Mouse (Mus musculus) megakaryocyte-erythroid progenitor cell, adult 5-6 weeks (primary cell): Measurements from ENCODE around the gene Psrc1. TPM values are rescaled to one million over a fixed set of nuclear protein-coding genes. Genes with fewer than 3 reads are reported as not detected.

Source experiments
- ATAC-seq: replicated peaks from 2 replicates; pipeline ENCODE4 v1.8.0; 2016; ENCODE audit warnings: mild to moderate bottlenecking, inconsistent platforms; ENCODE audit not compliant: severe bottlenecking, poor library complexity, low FRiP score, low TSS enrichment
- total RNA-seq, 2 experiments: library from RNA; stranded (forward) in 1 of 2; stranded (reverse) in 1 of 2; fragments of 200-1000, 215-1000 nt in 1 of 2; fragments of >200 nt in 1 of 2; fragmentation: Nextera tagmentation in 1 of 2; gene quantifications; 2 replicates each; pipeline ENCODE4 v1.2.3; 2014 to 2017

The Psrc1 gene
- total RNA-seq, 2 experiments from 2014 or later: 24.9 to 34.9 TPM

DNA sequence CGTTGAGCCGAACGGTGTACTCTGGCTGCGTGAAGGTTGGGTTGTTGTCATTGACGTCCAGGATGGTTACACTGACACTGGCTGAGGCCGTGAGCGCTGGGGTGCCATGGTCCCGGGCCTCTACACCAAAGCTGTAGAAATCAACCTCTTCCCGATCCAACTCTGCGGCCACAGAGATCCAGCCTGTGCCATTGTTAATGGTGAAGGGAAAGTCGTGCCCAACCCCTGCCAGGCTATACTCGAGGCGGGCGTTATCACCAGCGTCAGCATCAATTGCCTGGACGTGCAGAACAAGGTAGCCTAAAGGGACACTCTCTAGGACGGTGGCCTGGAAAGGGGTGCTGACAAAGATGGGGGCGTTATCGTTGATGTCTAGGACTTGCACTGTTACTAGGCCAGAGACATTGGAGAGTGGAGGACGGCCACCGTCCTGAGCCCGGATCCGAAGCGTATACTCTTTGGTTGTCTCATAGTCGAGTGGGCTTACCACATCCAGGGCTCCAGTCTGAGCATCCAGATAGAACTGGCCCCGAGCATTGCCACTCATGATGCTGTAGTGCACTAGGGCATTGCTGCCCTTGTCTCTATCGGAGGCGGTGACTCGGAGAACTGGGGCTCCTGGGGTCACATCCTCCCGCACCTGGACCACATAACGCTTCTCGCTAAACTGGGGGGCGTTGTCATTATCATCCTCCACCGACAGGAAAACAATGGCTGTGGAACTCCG, 30.2 kb downstream of the Psrc1 start:
- no peak for ATAC-seq

- peak; percentile 13; the same call in 1 of the 2 replicates for ATAC-seq
Observed at GRCm38 (mm10) chr3:108414857-108415830, 31.5 kb downstream of the Psrc1 start, which contains the start of gene Celsr2. Gene Celsr2, minus strand, starts transcription at chr3:108415552.

DNA sequence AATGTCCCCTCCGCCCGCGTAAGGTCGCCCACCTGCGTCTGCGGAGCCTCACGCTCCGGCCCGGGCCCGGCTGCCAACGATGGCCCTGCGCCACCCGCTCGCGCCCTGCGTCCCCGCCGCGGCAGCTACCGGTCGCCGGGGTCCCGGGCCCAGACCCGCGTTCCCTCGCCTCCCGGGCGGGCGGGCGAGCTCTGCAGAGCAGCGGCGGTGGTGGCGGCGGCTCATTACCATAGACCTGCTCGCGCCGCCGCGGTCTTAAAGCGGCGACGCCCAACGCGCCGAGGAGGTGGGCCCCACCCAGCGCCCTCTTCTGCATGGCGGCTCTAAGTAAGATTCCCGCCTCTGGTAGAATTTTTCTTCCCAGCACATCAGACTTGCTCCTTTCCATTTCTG, 32.2 kb downstream of the Psrc1 start:
- ATAC-seq: peak; percentile 77

GRCm38 (mm10) chr3:108423006-108423405, 39.4 kb downstream of the Psrc1 start:
- ATAC-seq: no peak

GRCm38 (mm10) chr3:108423844-108424801, 40.5 kb downstream of the Psrc1 start:
- 0 out of 2 replicates have a peak, but pooled peaks have one; percentile 40 for ATAC-seq

DNA sequence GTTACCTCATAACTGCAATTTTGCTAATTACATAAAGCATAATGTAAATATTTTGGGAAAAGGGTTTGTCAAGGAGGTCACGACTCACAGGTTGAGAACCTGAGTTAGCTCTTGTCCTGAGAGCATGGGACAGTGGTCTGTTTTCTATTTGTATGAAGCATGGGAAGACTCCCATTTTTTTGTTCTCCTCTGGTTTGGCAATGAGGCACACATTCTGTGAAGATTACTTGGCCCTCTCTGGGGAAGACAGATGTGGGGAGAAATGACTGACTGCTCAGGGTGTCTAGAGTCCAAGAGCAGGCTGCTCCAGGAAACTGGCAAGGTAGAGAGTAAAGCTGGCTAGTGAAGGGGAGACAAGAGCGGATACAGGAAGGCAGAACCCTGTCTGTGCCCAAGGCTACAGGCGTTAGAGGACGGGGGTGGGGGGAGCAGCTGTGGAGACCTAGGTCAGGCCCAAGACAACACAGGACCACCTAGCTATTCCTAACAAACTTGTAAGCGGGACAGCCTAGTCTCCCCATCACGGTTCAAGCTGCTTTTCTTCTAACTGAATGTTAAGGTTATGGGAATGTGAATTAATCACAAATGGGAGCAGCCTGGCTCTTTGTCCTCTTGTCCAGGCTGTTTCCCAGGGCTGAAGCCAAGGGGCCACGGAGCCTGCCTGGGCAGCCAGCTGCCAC, 41.4 kb downstream of the Psrc1 start:
- no peak for ATAC-seq

GRCm38 (mm10) chr3:108425624-108426018, 42.0 kb downstream of the Psrc1 start:
- ATAC-seq: no peak

DNA sequence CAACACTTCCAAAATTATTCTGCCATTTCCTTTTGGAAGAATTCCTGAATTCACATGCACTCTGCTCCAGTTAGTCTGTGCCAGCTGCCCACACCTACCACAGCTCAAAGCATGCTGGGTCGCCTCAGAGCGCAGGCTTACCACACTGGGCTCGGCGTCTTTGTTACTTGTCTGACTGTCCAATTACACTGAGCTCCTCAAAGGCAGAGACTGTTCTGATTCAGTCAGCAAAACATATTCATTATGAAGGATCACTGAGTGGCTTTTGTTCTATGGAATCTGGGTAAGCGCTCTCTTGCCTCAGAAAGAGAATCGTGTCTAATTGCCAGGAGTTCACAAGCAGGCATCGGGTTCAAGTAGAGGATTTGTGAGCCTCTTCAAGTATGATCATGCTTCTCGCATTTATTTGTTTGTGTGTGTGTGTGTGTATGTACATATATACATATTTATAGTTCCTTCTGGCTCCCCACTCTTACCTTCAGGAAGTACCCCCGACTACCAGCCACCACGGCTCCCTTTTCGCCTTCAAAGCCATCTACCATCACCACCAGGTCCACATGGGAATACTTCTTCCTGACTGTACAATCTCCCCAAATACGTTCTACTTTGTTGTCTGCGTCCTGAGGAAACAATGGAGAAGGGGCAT, 49.0 kb downstream of the Psrc1 start:
- no peak for ATAC-seq

DNA sequence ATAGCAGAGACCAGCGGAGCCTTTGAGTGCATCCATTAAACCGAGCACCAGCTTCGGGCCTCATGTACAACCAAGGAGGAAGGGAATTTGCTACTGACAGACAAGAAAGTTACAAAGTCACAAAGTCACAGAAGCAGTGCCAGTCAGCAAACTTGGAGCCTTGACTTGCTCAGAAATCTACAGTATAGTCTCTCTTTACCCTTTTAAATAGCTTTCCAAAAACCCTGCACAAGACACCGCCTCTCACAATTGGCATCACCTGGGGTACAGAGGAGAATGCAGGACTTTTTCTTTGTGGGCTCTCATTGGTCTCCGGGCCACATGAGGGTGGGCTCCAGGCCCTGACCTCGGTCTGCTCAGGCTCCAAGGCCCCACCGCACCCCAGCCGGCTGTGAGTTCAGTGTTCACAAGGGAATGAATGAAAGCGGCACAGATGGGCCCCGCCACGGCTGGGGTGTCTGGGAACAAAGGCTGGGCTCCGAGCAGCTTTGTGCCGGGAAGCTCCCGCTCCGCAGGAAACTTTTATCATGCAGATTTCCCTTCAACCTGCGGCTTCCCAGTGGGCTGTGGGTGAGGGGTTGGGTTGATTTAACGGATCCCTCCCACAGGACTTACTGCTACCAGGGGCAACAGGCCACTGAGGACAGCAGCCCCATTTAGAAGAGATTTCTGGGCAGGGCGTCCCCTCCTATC, 49.7 kb downstream of the Psrc1 start:
- no peak for ATAC-seq

DNA sequence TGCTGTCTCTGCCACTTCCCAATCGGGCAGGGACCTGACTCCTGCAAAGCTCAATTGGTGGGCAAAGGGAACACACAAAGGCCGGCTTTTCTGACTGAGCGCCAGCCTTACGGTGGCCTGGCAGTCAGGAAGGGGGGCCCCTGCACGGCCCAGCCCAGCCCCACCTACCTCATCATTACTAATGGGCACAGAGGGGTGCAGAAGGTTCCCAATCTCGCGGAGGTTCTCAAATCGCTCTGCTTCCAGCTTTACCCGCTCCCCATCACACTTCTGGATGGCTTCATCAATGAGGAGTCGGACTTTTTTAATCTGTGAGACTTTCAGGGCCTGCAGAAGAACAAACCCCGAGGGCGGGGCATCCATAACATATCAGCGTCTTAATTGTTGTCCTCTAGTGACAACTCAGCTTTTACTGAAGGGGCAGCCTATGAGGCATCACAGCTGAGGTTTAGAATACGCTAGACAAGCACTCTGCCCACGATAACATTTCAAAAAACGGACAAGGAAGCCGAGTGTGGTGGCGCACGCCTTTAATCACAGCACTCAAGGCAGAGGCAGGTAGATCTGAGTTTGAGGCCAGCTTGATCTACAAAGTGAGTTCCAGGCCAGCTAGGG, 50.3 kb downstream of the Psrc1 start:
- no peak for ATAC-seq

DNA sequence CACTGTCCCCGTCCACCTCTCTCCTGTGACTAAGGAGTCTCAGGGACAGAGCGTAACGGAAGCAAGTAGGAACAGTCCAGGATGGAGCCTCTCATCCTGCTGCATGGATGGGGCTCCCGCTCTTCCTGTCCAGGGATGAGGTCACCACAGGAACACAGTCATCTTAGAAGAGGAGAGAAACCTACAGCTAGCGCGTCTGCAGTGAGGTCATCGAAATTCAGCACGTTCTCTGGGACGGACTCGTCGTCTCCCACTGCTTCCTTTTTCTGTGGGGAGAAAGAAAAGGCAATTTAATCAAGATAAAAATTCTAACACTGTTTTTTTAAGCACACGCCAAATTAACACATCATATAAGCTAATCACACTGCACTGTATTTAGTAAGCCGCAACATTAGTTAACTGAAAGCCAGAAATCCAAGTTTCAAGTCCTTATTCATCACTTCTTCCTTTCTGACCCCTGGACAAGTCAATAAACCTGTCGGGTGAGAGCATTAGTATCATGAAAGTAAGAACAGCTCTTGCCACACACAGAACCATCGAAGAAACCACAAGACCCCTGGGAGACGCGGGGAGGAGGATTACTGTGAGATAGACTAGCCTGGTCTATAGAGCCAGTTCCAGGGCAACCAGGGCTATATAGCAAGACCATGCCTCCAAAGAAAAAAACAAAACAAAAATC, 52.2 kb downstream of the Psrc1 start:
- no peak for ATAC-seq

GRCm38 (mm10) chr3:108436380-108436714, 52.7 kb downstream of the Psrc1 start:
- ATAC-seq: no peak

Other genes with a start within 250 kb of the Psrc1 start
- 59.5 and 66.7 TPM in 2 replicates for gene Gnai3, start 237.7 kb upstream of the Psrc1 start, total RNA-seq (2014; fragmentation: Nextera tagmentation)
- 114 and 126 TPM in 2 replicates for gene Gnai3, start 237.7 kb upstream of the Psrc1 start, total RNA-seq (2017)
- gene Gpr61, start 229.0 kb upstream of the Psrc1 start, total RNA-seq (2014; fragmentation: Nextera tagmentation): not detected in 2 replicates
- gene Gpr61, start 229.0 kb upstream of the Psrc1 start, total RNA-seq (2017): not detected in 2 replicates
- 1.3 and 2.3 TPM in 2 replicates for gene Amigo1, start 197.5 kb upstream of the Psrc1 start, total RNA-seq (2014; fragmentation: Nextera tagmentation)
- gene Amigo1, start 197.5 kb upstream of the Psrc1 start, total RNA-seq (2017): 0.66 and 1.9 TPM in 2 replicates
- 3.8 and 5.0 TPM in 2 replicates for gene Cyb561d1, start 182.6 kb upstream of the Psrc1 start, total RNA-seq (2014; fragmentation: Nextera tagmentation)
- 3.5 and 4.6 TPM in 2 replicates for gene Cyb561d1, start 182.6 kb upstream of the Psrc1 start, total RNA-seq (2017)
- gene Atxn7l2, start 172.9 kb upstream of the Psrc1 start, total RNA-seq (2014; fragmentation: Nextera tagmentation): 8.3 and 12.1 TPM in 2 replicates
- 1.9 and 3.2 TPM in 2 replicates for gene Atxn7l2, start 172.9 kb upstream of the Psrc1 start, total RNA-seq (2017)
- not detected in 2 replicates for gene Sypl2, start 157.2 kb upstream of the Psrc1 start, total RNA-seq (2014; fragmentation: Nextera tagmentation)
- gene Sypl2, start 157.2 kb upstream of the Psrc1 start, total RNA-seq (2017): not detected in 2 replicates
- 223 and 248 TPM in 2 replicates for gene Psma5, start 126.9 kb upstream of the Psrc1 start, total RNA-seq (2014; fragmentation: Nextera tagmentation)
- 358 and 414 TPM in 2 replicates for gene Psma5, start 126.9 kb upstream of the Psrc1 start, total RNA-seq (2017)
- gene Sort1, start 99.8 kb upstream of the Psrc1 start, total RNA-seq (2014; fragmentation: Nextera tagmentation): 4.5 and 7.6 TPM in 2 replicates
- gene Sort1, start 99.8 kb upstream of the Psrc1 start, total RNA-seq (2017): 5.8 and 7.7 TPM in 2 replicates
- not detected in 2 replicates for gene Mybphl, start 18.9 kb upstream of the Psrc1 start, total RNA-seq (2014; fragmentation: Nextera tagmentation)
- gene Mybphl, start 18.9 kb upstream of the Psrc1 start, total RNA-seq (2017): not detected in 2 replicates
- 1.8 and 6.5 TPM in 2 replicates for gene Celsr2, start 31.7 kb downstream of the Psrc1 start, total RNA-seq (2014; fragmentation: Nextera tagmentation)
- 0.42 and 2.3 TPM in 2 replicates for gene Celsr2, start 31.7 kb downstream of the Psrc1 start, total RNA-seq (2017)
- 58.8 and 69.7 TPM in 2 replicates for gene Sars, start 61.4 kb downstream of the Psrc1 start, total RNA-seq (2014; fragmentation: Nextera tagmentation)
- 456 and 521 TPM in 2 replicates for gene Sars, start 61.4 kb downstream of the Psrc1 start, total RNA-seq (2017)
- gene 1700013F07Rik, start 150.3 kb downstream of the Psrc1 start, total RNA-seq (2014; fragmentation: Nextera tagmentation): not detected in 2 replicates
- not detected in 2 replicates for gene 1700013F07Rik, start 150.3 kb downstream of the Psrc1 start, total RNA-seq (2017)
- gene 5330417C22Rik, start 152.7 kb downstream of the Psrc1 start, total RNA-seq (2014; fragmentation: Nextera tagmentation): 0.49 TPM in 1 of 2 replicates, not detected in the other
- gene 5330417C22Rik, start 152.7 kb downstream of the Psrc1 start, total RNA-seq (2017): 5.0 TPM in 1 of 2 replicates, not detected in the other
- 8.1 and 15.6 TPM in 2 replicates for gene Tmem167b, start 178.6 kb downstream of the Psrc1 start, total RNA-seq (2014; fragmentation: Nextera tagmentation)
- gene Tmem167b, start 178.6 kb downstream of the Psrc1 start, total RNA-seq (2017): 29.1 and 36.7 TPM in 2 replicates
- 8.2 and 16.8 TPM in 2 replicates for gene Taf13, start 187.9 kb downstream of the Psrc1 start, total RNA-seq (2014; fragmentation: Nextera tagmentation)
- 9.3 and 16.8 TPM in 2 replicates for gene Taf13, start 187.9 kb downstream of the Psrc1 start, total RNA-seq (2017)
- gene Wdr47, start 207.4 kb downstream of the Psrc1 start, total RNA-seq (2014; fragmentation: Nextera tagmentation): 3.9 and 7.8 TPM in 2 replicates
- gene Wdr47, start 207.4 kb downstream of the Psrc1 start, total RNA-seq (2017): 5.4 and 19.6 TPM in 2 replicates